Mouse (Mus musculus): ENCODE measurements around the gene Plcb4. TPM values are rescaled to one million over a fixed set of nuclear protein-coding genes. Genes with fewer than 3 reads are reported as not detected.

The Plcb4 gene
- polyA plus RNA-seq, 1 experiment from 2014 or later = 28.5 TPM

- Histone ChIP-seq H3K9me3 (no peaks in the 10 kb centered on the region), H3K27me3 (no peaks in the 10 kb centered on the region), H3K4me2 (replicated peaks) (no peak overlapping the region), H3K9ac (replicated peaks) (no peak overlapping the region), H3K27ac (replicated peaks) (no peak overlapping the region), H3K36me3 (no peaks in the 10 kb centered on the region), H3K4me3 (no peak overlapping the region), H3K4me1 (no peaks in the 10 kb centered on the region)
- ATAC-seq (ENCODE audit: low FRiP score, low read depth) = no peak
- 89% methylated on average over 15 of the region's 15 CpGs for WGBS
Observed at GRCm38 (mm10) chr2:135805748-135806685, 147.2 kb downstream of the Plcb4 start.

- Histone ChIP-seq H3K27me3 (no peaks in the 10 kb centered on the region), H3K9me3 (no peaks in the 10 kb centered on the region), H3K27ac (replicated peaks) (no peak overlapping the region), H3K4me3 (no peak overlapping the region), H3K9ac (replicated peaks) (no peak overlapping the region), H3K36me3 (no peaks in the 10 kb centered on the region), H3K4me1 (no peaks in the 10 kb centered on the region), H3K4me2 (replicated peaks) (no peak overlapping the region)
- 82% methylated on average over 4 of the region's 4 CpGs for WGBS
- no peak for ATAC-seq (ENCODE audit: low FRiP score, low read depth)
Observed at GRCm38 (mm10) chr2:135808342-135808741, 149.5 kb downstream of the Plcb4 start.

- Histone ChIP-seq H3K36me3 (0 out of 2 replicates have a peak, but pooled peaks cover 7% of the 10 kb centered on the region), H3K4me1 (no peaks in the 10 kb centered on the region), H3K9ac (replicated peaks) (no peak overlapping the region), H3K9me3 (no peaks in the 10 kb centered on the region), H3K4me3 (no peak overlapping the region), H3K27me3 (no peaks in the 10 kb centered on the region), H3K27ac (replicated peaks) (no peak overlapping the region), H3K4me2 (replicated peaks) (no peak overlapping the region)
- WGBS = 86% methylated on average over 6 of the region's 6 CpGs
- ATAC-seq (ENCODE audit: low FRiP score, low read depth) = no peak
Observed at GRCm38 (mm10) chr2:135810841-135811240, 152.0 kb downstream of the Plcb4 start.

GRCm38 (mm10) chr2:135811453-135812101 lies 152.8 kb downstream of the Plcb4 start:
- H3K4me2 ChIP-seq (replicated peaks) = no peak overlapping the region
- ATAC-seq (ENCODE audit: low FRiP score, low read depth) = no peak
- WGBS = 80% methylated on average over 5 of the region's 5 CpGs
- H3K4me1 ChIP-seq = no peaks in the 10 kb centered on the region
- no peak overlapping the region for H3K4me3 ChIP-seq
- H3K27me3 ChIP-seq = no peaks in the 10 kb centered on the region
- H3K27ac ChIP-seq (replicated peaks) = no peak overlapping the region
- H3K36me3 ChIP-seq = 0 out of 2 replicates have a peak, but pooled peaks cover 7% of the 10 kb centered on the region
- no peaks in the 10 kb centered on the region for H3K9me3 ChIP-seq
- H3K9ac ChIP-seq (replicated peaks) = no peak overlapping the region

GRCm38 (mm10) chr2:135812701-135813246 lies 154.0 kb downstream of the Plcb4 start:
- no peak overlapping the region for H3K9ac ChIP-seq (replicated peaks)
- H3K27ac ChIP-seq (replicated peaks) = no peak overlapping the region
- no peak overlapping the region for H3K4me2 ChIP-seq (replicated peaks)
- no peaks in the 10 kb centered on the region for H3K27me3 ChIP-seq
- H3K4me3 ChIP-seq = no peak overlapping the region
- no peak for ATAC-seq (ENCODE audit: low FRiP score, low read depth)
- 91% methylated on average over 8 of the region's 8 CpGs for WGBS
- H3K4me1 ChIP-seq = no peaks in the 10 kb centered on the region
- 0 out of 2 replicates have a peak, but pooled peaks cover 7% of the 10 kb centered on the region for H3K36me3 ChIP-seq
- H3K9me3 ChIP-seq = no peaks in the 10 kb centered on the region

GRCm38 (mm10) chr2:135820691-135821090 lies 161.9 kb downstream of the Plcb4 start:
- H3K27ac ChIP-seq (replicated peaks) = no peak overlapping the region
- no peaks in the 10 kb centered on the region for H3K27me3 ChIP-seq
- H3K4me3 ChIP-seq = no peak overlapping the region
- no peak overlapping the region for H3K9ac ChIP-seq (replicated peaks)
- ATAC-seq (ENCODE audit: low FRiP score, low read depth) = no peak
- no peaks in the 10 kb centered on the region for H3K4me1 ChIP-seq
- WGBS = 88% methylated on average over 2 of the region's 2 CpGs
- H3K36me3 ChIP-seq = no peaks in the 10 kb centered on the region
- no peaks in the 10 kb centered on the region for H3K9me3 ChIP-seq
- no peak overlapping the region for H3K4me2 ChIP-seq (replicated peaks)

GRCm38 (mm10) chr2:135823690-135824089 lies 164.9 kb downstream of the Plcb4 start:
- no peak overlapping the region for H3K27ac ChIP-seq (replicated peaks)
- H3K9ac ChIP-seq (replicated peaks) = no peak overlapping the region
- 96% methylated on average over 1 of the region's 1 CpGs for WGBS
- H3K9me3 ChIP-seq = no peaks in the 10 kb centered on the region
- H3K4me2 ChIP-seq (replicated peaks) = no peak overlapping the region
- no peak overlapping the region for H3K4me3 ChIP-seq
- no peaks in the 10 kb centered on the region for H3K4me1 ChIP-seq
- no peaks in the 10 kb centered on the region for H3K36me3 ChIP-seq
- H3K27me3 ChIP-seq = no peaks in the 10 kb centered on the region
- no peak for ATAC-seq (ENCODE audit: low FRiP score, low read depth)

GRCm38 (mm10) chr2:135824757-135825156 lies 165.9 kb downstream of the Plcb4 start:
- no peaks in the 10 kb centered on the region for H3K4me1 ChIP-seq
- H3K27ac ChIP-seq (replicated peaks) = no peak overlapping the region
- ATAC-seq (ENCODE audit: low FRiP score, low read depth) = no peak
- no peak overlapping the region for H3K4me2 ChIP-seq (replicated peaks)
- no peaks in the 10 kb centered on the region for H3K27me3 ChIP-seq
- H3K36me3 ChIP-seq = no peaks in the 10 kb centered on the region
- no peak overlapping the region for H3K9ac ChIP-seq (replicated peaks)
- H3K9me3 ChIP-seq = no peaks in the 10 kb centered on the region
- H3K4me3 ChIP-seq = no peak overlapping the region
- WGBS = 95% methylated on average over 1 of the region's 1 CpGs

GRCm38 (mm10) chr2:135825645-135826044 lies 166.8 kb downstream of the Plcb4 start:
- no peak overlapping the region for H3K27ac ChIP-seq (replicated peaks)
- no peaks in the 10 kb centered on the region for H3K27me3 ChIP-seq
- H3K4me2 ChIP-seq (replicated peaks) = no peak overlapping the region
- no peak overlapping the region for H3K4me3 ChIP-seq
- 81% methylated on average over 2 of the region's 2 CpGs for WGBS
- H3K4me1 ChIP-seq = no peaks in the 10 kb centered on the region
- no peaks in the 10 kb centered on the region for H3K9me3 ChIP-seq
- H3K9ac ChIP-seq (replicated peaks) = no peak overlapping the region
- no peaks in the 10 kb centered on the region for H3K36me3 ChIP-seq
- no peak for ATAC-seq (ENCODE audit: low FRiP score, low read depth)

GRCm38 (mm10) chr2:135826616-135827360 lies 168.0 kb downstream of the Plcb4 start:
- Histone ChIP-seq H3K27ac (replicated peaks) (no peak overlapping the region), H3K27me3 (no peaks in the 10 kb centered on the region), H3K9me3 (no peaks in the 10 kb centered on the region), H3K9ac (replicated peaks) (no peak overlapping the region), H3K4me3 (no peak overlapping the region), H3K4me2 (replicated peaks) (no peak overlapping the region), H3K4me1 (no peaks in the 10 kb centered on the region), H3K36me3 (no peaks in the 10 kb centered on the region)
- no peak for ATAC-seq (ENCODE audit: low FRiP score, low read depth)
- 94% methylated on average over 3 of the region's 3 CpGs for WGBS

- ATAC-seq (ENCODE audit: low FRiP score, low read depth) = no peak
- no peaks in the 10 kb centered on the region for H3K9me3 ChIP-seq
- H3K4me3 ChIP-seq = no peak overlapping the region
- H3K36me3 ChIP-seq = no peaks in the 10 kb centered on the region
- H3K9ac ChIP-seq (replicated peaks) = no peak overlapping the region
- no peak overlapping the region for H3K27ac ChIP-seq (replicated peaks)
- no peaks in the 10 kb centered on the region for H3K4me1 ChIP-seq
- WGBS = 74% methylated on average over 2 of the region's 2 CpGs
- H3K4me2 ChIP-seq (replicated peaks) = no peak overlapping the region
- no peaks in the 10 kb centered on the region for H3K27me3 ChIP-seq
Observed at GRCm38 (mm10) chr2:135828446-135828845, 169.6 kb downstream of the Plcb4 start.
